Mouse (Mus musculus) ES-Bruce4 (cell line): ENCODE measurements around the gene Nucks1.

Experiments
- CTCF ChIP-seq: IDR thresholded peaks from one replicate; pipeline ENCODE4 v1.8.1; 2011; ENCODE audit warnings: low read depth, low read length
- POLR2A ChIP-seq: IDR thresholded peaks from one replicate; pipeline ENCODE4 v1.8.1; 2011; ENCODE audit warnings: low read length; ENCODE audit not compliant: insufficient read depth

DNA sequence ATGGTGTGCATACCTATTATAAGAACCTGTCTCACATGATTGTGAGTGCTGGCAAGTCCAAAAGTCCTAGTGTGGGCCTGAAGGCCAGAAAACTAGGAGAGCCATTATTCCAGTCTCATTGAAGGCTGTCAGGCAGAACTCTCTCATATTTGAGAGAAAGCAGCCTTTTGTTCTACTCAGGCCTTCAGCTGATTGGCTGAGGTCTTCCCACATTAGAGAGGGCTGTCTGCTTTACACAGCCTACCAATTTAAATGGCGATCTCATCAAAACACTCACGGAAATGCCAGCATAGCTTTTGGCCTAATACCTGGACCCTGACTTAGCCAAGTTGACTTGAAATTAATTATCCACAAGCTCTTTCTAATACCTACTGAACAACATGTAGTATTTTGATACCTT, 24.2 kb upstream of the Nucks1 start:
- no peak for TF ChIP-seq POLR2A
- no peak for TF ChIP-seq CTCF
